Mouse (Mus musculus) lung, postnatal 14 days (tissue): Measurements from ENCODE around the gene Hist1h3c.
"Not testable (repeated sequence)": the region's sequence is repeated elsewhere in the genome, so short reads cannot be mapped to it uniquely, and the experiment has no call there.

ENCODE experiments used
- DNase-seq: peaks from one replicate; pipeline ENCODE4 v3.0.0; 2021

Gene Hist1h3c

GRCm38 (mm10) chr13:23739069-23739921 lies 6.1 kb downstream of the Hist1h3c start:
- DNase-seq = peak; percentile 92

GRCm38 (mm10) chr13:23738677-23739068 lies 6.7 kb downstream of the Hist1h3c start, which contains the start of gene Hist1h1c:
Gene Hist1h1c, plus strand, starts transcription at chr13:23738808.
- DNase-seq = peak; percentile 91

- no peak for DNase-seq
Observed at GRCm38 (mm10) chr13:23738041-23738440, 7.4 kb downstream of the Hist1h3c start.

GRCm38 (mm10) chr13:23737091-23737490 lies 8.3 kb downstream of the Hist1h3c start:
- no peak for DNase-seq

- no peak for DNase-seq
Observed at GRCm38 (mm10) chr13:23732156-23732804, 13.1 kb downstream of the Hist1h3c start.

- no peak for DNase-seq
Observed at GRCm38 (mm10) chr13:23730479-23730878, 14.9 kb downstream of the Hist1h3c start.

GRCm38 (mm10) chr13:23729706-23730105 lies 15.7 kb downstream of the Hist1h3c start:
- no peak for DNase-seq

GRCm38 (mm10) chr13:23729192-23729525 lies 16.2 kb downstream of the Hist1h3c start:
- DNase-seq = no peak

GRCm38 (mm10) chr13:23728472-23729191 lies 16.8 kb downstream of the Hist1h3c start:
- no peak for DNase-seq

- DNase-seq = no peak
Observed at GRCm38 (mm10) chr13:23725213-23725612, 20.2 kb downstream of the Hist1h3c start.

GRCm38 (mm10) chr13:23724239-23724638 lies 21.2 kb downstream of the Hist1h3c start:
- no peak for DNase-seq

- not testable (repeated sequence) for DNase-seq
Observed at GRCm38 (mm10) chr13:23717593-23718245, 27.7 kb downstream of the Hist1h3c start.

- no peak for DNase-seq
Observed at GRCm38 (mm10) chr13:23717176-23717575, 28.2 kb downstream of the Hist1h3c start.

GRCm38 (mm10) chr13:23716261-23717042 lies 28.9 kb downstream of the Hist1h3c start:
- DNase-seq = no peak

GRCm38 (mm10) chr13:23710374-23711089 lies 34.9 kb downstream of the Hist1h3c start, which contains the start of gene Hfe:
Gene Hfe, minus strand, starts transcription at chr13:23710854.
- DNase-seq = peak; percentile 58

GRCm38 (mm10) chr13:23709714-23710373 lies 35.6 kb downstream of the Hist1h3c start:
- DNase-seq = no peak

- no peak for DNase-seq
Observed at GRCm38 (mm10) chr13:23708654-23709053, 36.7 kb downstream of the Hist1h3c start.

GRCm38 (mm10) chr13:23708041-23708440 lies 37.4 kb downstream of the Hist1h3c start:
- DNase-seq = no peak

- DNase-seq = no peak
Observed at GRCm38 (mm10) chr13:23706771-23707170, 38.6 kb downstream of the Hist1h3c start.

- DNase-seq = no peak
Observed at GRCm38 (mm10) chr13:23705751-23706356, 39.5 kb downstream of the Hist1h3c start.
